Mouse (Mus musculus): Measurements from ENCODE around the gene Fpgs. TPM values are rescaled to one million over a fixed set of nuclear protein-coding genes. Genes with fewer than 3 reads are reported as not detected.
A peak's percentile ranks its signal among the peaks of the same experiment; 100 is the strongest.

The Fpgs gene
- polyA plus RNA-seq, 2 experiments: 30.7 to 75.7 TPM

DNA sequence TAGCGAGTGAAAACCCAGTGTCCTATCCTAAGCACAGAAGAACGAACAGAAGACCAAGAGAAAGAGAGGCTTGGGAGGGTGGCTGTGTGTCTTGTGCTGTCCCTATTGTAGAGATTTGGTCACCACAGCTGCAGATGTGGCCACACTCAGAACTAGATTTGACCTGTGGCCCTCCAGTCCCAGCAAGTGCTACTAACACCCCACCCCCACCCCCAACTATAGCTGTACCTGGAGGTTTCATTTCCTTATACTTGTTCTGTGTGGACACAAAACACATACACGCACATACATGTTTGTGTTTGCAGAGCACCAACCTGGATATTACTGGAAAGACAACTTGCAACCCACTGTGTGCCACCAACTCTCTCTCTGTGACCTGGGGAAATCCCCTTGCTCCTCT is 16.1 kb upstream of the Fpgs start:
- Histone ChIP-seq H3K4me2 (replicated peaks; ENCODE audit: low read depth, low read length, severe bottlenecking) (no peak overlapping the region), H3K9ac (ENCODE audit: low read depth, low read length, severe bottlenecking) (no peak overlapping the region), H3K27me3 (ENCODE audit: control insufficient read depth, insufficient read depth, low read length) (no peaks in the 10 kb centered on the region), H3K4me3 (replicated peaks; ENCODE audit: low read length) (no peak overlapping the region), H3K36me3 (ENCODE audit: control insufficient read depth, insufficient read depth, low read length) (no peaks in the 10 kb centered on the region), H3K27ac (replicated peaks; ENCODE audit: low read depth, low read length) (no peak overlapping the region), H3K4me1 (ENCODE audit: control insufficient read depth, insufficient read depth, low read length) (peaks cover 9% of the 10 kb centered on the region), H3K9me3 (ENCODE audit: control insufficient read depth, low read length) (no peaks in the 10 kb centered on the region)
- DNase-seq (ENCODE audit: low spot score) (no peak), ATAC-seq (ENCODE audit: low FRiP score, low read depth) (no peak)
- TF ChIP-seq POLR2A (IDR thresholded peaks at IDR 0.05; ENCODE audit: borderline replicate concordance, extremely low read depth, insufficient read depth, insufficient read length): no peak
- 93% methylated on average over 3 of the region's 3 CpGs for WGBS

DNA sequence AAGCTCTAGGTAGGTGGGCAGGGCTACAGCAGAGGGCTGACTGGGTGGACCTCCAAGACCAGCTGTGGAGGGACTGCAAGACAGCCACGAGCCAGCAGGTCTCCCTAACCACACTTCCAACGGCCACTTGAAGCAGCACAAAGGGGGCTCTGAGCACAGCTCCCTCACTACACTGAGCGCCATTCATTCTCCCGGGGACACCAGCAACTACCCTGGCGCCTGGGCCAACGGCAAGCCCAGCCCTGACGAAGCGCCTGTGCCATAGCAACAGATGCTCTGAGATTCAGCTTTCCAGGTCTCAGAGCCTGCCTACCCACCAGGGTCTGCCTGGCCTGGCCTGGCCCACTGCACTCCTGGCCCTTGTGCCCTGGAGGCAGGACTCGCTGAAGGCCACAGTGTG is 14.8 kb upstream of the Fpgs start:
- Histone ChIP-seq H3K27ac (replicated peaks; ENCODE audit: low read depth, low read length) (peak overlapping the region; percentile 33), H3K4me2 (replicated peaks; ENCODE audit: low read depth, low read length, severe bottlenecking) (no peak overlapping the region), H3K9ac (ENCODE audit: low read depth, low read length, severe bottlenecking) (no peak overlapping the region), H3K27me3 (ENCODE audit: control insufficient read depth, insufficient read depth, low read length) (no peaks in the 10 kb centered on the region), H3K4me1 (ENCODE audit: control insufficient read depth, insufficient read depth, low read length) (peaks cover 15% of the 10 kb centered on the region), H3K4me3 (replicated peaks; ENCODE audit: low read length) (no peak overlapping the region), H3K9me3 (ENCODE audit: control insufficient read depth, low read length) (no peaks in the 10 kb centered on the region), H3K36me3 (ENCODE audit: control insufficient read depth, insufficient read depth, low read length) (no peaks in the 10 kb centered on the region)
- ATAC-seq (ENCODE audit: low FRiP score, low read depth): peak; percentile 35
- 58% methylated on average over 9 of the region's 9 CpGs for WGBS
- no peak for TF ChIP-seq POLR2A (IDR thresholded peaks at IDR 0.05; ENCODE audit: borderline replicate concordance, extremely low read depth, insufficient read depth, insufficient read length)
- DNase-seq (ENCODE audit: low spot score): no peak

DNA sequence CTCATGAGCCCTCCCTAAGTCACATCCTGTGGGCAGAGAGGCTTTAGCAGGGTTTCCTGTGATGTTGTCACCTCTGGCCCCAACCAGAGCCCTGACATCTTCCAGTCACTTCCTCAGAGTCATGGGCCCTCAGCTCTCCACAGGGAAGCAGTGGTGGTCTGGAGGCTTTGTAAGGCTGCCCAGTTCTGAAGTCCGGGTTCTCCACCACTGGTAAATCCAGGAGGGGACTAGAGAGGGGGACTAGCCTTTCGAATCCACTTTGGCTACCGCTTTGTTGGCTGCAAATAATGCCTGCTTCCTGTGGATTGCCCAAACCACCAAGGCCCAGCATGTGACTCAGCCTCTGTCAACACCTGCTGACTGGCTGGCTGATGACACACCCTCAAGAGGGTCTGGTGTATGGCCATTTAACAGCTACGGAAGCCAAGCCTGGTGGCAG is 11.1 kb upstream of the Fpgs start:
- Histone ChIP-seq H3K4me1 (ENCODE audit: control insufficient read depth, insufficient read depth, low read length) (peaks cover 16% of the 10 kb centered on the region), H3K27ac (replicated peaks; ENCODE audit: low read depth, low read length) (no peak overlapping the region), H3K4me2 (replicated peaks; ENCODE audit: low read depth, low read length, severe bottlenecking) (no peak overlapping the region), H3K9me3 (ENCODE audit: control insufficient read depth, low read length) (no peaks in the 10 kb centered on the region), H3K36me3 (ENCODE audit: control insufficient read depth, insufficient read depth, low read length) (peaks cover 13% of the 10 kb centered on the region), H3K27me3 (ENCODE audit: control insufficient read depth, insufficient read depth, low read length) (no peaks in the 10 kb centered on the region), H3K4me3 (replicated peaks; ENCODE audit: low read length) (no peak overlapping the region), H3K9ac (ENCODE audit: low read depth, low read length, severe bottlenecking) (no peak overlapping the region)
- 50% methylated on average over 4 of the region's 4 CpGs for WGBS
- TF ChIP-seq POLR2A (IDR thresholded peaks at IDR 0.05; ENCODE audit: borderline replicate concordance, extremely low read depth, insufficient read depth, insufficient read length): no peak
- DNase-seq (ENCODE audit: low spot score): no peak
- ATAC-seq (ENCODE audit: low FRiP score, low read depth): no peak

DNA sequence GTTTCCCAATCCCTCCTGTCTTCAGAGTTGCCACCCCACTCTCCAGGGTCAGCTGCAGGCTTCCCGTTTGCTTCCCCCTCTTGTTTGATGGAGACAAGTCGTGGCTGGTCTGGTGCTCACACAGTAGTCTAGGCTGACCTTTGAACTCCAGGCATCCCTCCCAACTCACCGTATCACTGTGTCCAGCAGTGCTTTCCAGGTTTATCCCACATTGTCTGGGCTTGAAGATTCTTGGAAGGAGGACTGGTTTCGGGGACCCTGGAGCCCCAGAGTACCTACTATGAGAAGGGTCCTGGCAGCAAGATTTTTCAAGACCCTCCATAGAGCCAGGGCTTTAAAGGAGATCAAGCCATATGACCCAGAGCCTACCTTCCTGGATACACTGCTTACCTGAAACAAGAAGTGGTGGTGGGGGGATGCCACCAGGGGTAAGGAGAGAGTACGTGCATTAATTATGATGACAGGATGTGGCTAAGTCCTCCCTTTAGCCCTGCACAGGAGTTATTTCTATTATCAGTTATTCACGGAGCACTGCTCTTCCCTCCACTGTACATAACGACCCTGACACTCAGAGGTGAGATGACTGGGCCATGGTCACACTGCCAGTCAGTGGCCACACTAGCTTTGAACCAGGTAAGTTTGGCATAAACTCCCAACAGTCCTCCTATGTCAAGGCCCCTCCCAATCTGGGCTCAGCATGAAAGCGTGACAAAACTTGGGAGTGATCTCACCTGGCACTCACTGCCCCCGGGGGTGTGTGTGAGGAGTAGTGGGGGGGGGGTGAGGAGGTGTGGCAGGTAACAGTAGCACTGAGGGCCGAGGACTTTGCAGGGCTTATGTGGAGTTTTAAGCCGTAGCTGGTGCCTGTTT is 10.4 kb upstream of the Fpgs start:
- Histone ChIP-seq H3K27ac (replicated peaks; ENCODE audit: low read depth, low read length) (peak overlapping the region; percentile 48; the same call in 1 of the 2 replicates), H3K4me2 (replicated peaks; ENCODE audit: low read depth, low read length, severe bottlenecking) (peak overlapping the region; percentile 79; the same call in 1 of the 2 replicates), H3K27me3 (ENCODE audit: control insufficient read depth, insufficient read depth, low read length) (no peaks in the 10 kb centered on the region), H3K9ac (ENCODE audit: low read depth, low read length, severe bottlenecking) (no peak overlapping the region), H3K4me3 (replicated peaks; ENCODE audit: low read length) (no peak overlapping the region), H3K36me3 (ENCODE audit: control insufficient read depth, insufficient read depth, low read length) (peaks cover 19% of the 10 kb centered on the region), H3K9me3 (ENCODE audit: control insufficient read depth, low read length) (no peaks in the 10 kb centered on the region), H3K4me1 (ENCODE audit: control insufficient read depth, insufficient read depth, low read length) (peaks cover 16% of the 10 kb centered on the region)
- DNase-seq (ENCODE audit: low spot score) (no peak), ATAC-seq (ENCODE audit: low FRiP score, low read depth) (no peak)
- no peak for TF ChIP-seq POLR2A (IDR thresholded peaks at IDR 0.05; ENCODE audit: borderline replicate concordance, extremely low read depth, insufficient read depth, insufficient read length)
- WGBS: 45% methylated on average over 11 of the region's 11 CpGs

DNA sequence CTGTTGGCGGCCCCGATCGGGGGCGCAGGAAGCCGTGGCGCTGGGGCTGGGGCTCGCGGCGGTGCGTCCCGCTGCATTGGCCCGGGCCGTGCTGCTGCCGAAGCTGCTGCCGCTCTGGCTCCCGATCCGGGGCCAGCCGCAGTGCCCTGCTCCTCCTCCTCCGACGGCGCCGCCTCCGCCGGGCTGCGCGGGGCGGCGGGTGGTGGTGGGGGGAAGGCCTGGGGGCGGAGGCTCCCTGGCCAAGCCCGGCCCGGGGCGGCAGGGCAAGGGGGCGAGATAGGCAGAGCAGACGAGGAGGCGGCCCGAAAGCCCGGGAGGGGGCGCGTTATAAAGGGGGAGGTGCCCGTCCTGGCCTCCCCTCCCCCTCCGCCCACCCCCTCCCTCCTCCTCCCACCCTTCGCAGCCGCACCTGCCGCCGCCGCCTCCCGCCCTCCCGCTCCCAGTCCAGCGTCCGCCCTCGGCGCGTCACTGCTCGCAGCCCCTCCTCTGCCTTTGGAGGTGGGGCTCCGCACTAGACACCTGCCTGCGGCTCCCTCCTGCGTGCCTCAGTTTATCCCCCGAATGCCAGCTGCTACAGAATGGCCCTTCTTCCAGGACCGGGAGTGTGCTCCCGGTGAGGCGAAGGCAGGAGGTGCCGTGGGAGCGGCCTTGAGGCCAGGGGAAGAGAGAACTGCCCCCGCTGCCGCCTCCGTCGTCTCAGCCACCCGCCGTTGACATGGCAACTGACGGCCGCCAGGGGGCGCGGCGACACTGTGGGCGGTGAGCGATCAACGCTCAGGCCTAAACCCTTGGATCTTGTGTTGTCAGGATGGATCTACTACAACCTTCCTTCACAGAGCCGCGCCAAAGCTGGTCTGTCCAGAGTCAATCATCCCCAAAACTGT is 9.2 kb upstream of the Fpgs start, which contains the start of gene Cdk9:
Cdk9 (minus strand) TSS at position 143 of the 884 bp plus-strand sequence.
- Histone ChIP-seq H3K36me3 (ENCODE audit: control insufficient read depth, insufficient read depth, low read length) (peaks cover 31% of the 10 kb centered on the region), H3K4me3 (replicated peaks; ENCODE audit: low read length) (peak within 1 kb of the TSS; percentile 88), H3K27me3 (ENCODE audit: control insufficient read depth, insufficient read depth, low read length) (no peaks in the 10 kb centered on the region), H3K27ac (replicated peaks; ENCODE audit: low read depth, low read length) (peak within 1 kb of the TSS; percentile 95), H3K9ac (ENCODE audit: low read depth, low read length, severe bottlenecking) (peak within 1 kb of the TSS; percentile 84), H3K4me1 (ENCODE audit: control insufficient read depth, insufficient read depth, low read length) (peaks cover 16% of the 10 kb centered on the region), H3K4me2 (replicated peaks; ENCODE audit: low read depth, low read length, severe bottlenecking) (peak within 1 kb of the TSS; percentile 79), H3K9me3 (ENCODE audit: control insufficient read depth, low read length) (no peaks in the 10 kb centered on the region)
- peak; percentile 89 for ATAC-seq (ENCODE audit: low FRiP score, low read depth)
- DNase-seq (ENCODE audit: low spot score): peak; percentile 87
- 2% methylated on average over 33 of the region's 79 CpGs for WGBS
- no peak for TF ChIP-seq POLR2A (IDR thresholded peaks at IDR 0.05; ENCODE audit: borderline replicate concordance, extremely low read depth, insufficient read depth, insufficient read length)
